34 mouse cellular contexts compared by ENCODE assay signal in the genomic region with DNA sequence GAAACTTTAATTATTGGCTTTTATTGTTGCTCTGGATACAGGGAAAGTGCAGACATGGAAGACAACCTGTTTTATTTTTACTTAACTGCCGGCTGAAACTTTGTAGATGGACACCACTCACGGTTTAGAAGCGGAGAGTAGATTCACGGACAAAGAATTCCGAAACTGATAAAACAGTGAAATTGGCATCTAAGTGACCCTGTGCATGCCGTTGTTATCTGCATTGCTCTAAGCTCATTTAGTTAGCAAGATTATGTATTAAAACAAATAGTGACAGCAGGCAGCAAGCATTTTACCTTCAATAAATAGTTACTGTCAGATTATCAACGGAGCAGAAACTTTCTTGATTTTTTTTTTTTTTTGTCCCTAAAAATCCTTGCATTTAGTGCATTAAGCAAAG. TPM values are rescaled to one million over a fixed set of nuclear protein-coding genes. Genes with fewer than 3 reads are reported as not detected.
DNase-seq lines count a peak whose midpoint lies in the region; ATAC-seq and TF ChIP-seq lines count a peak whose summit lies in the region.
"Had no signal": no experiment of that assay in that cellular context is flagged by ENCODE, and none has a peak within 500 bp of the region (broad histone marks: within the 10 kb centered on the region; RNA-seq: fewer than 3 reads in every experiment).

No protein-coding gene starts in this region.

- no peaks in the 10 kb centered on the region for H3K36me3 ChIP-seq in heart, embryonic 14.5 days (ENCODE audit: control insufficient read depth, insufficient read depth, low read length)
- H3K36me3 ChIP-seq in lung, embryonic 14.5 days (ENCODE audit: insufficient read depth): no peaks in the 10 kb centered on the region
- H3K36me3 ChIP-seq: embryonic facial prominence, embryonic 13.5 days; forebrain, embryonic 10.5 days; forebrain, embryonic 15.5 days; hindbrain, embryonic 12.5 days; kidney, embryonic 15.5 days; limb, embryonic 13.5 days; liver, embryonic 12.5 days had no signal

- no peak overlapping the region for H3K27ac ChIP-seq in heart, embryonic 14.5 days (replicated peaks in 1 of 2; ENCODE audit: control insufficient read depth in 1 of 2, insufficient read depth in 1 of 2, low read depth in 2 of 2, low read length in 2 of 2)
- H3K27ac ChIP-seq in lung, embryonic 14.5 days (ENCODE audit: low read depth): no peak overlapping the region
- H3K27ac ChIP-seq: embryonic facial prominence, embryonic 13.5 days; forebrain, embryonic 10.5 days; forebrain, embryonic 15.5 days; hindbrain, embryonic 12.5 days; hindbrain, postnatal 0 days; kidney, embryonic 15.5 days; layer of hippocampus, adult 2 months; left cerebral cortex, adult 2 months; limb, embryonic 13.5 days; liver, embryonic 12.5 days had no signal

- H3K27me3 ChIP-seq in heart, embryonic 14.5 days (ENCODE audit: control insufficient read depth, insufficient read depth, low read length): no peaks in the 10 kb centered on the region
- H3K27me3 ChIP-seq in lung, embryonic 14.5 days (ENCODE audit: insufficient read depth, low read length): no peaks in the 10 kb centered on the region
- H3K27me3 ChIP-seq: CH12.LX; embryonic facial prominence, embryonic 13.5 days; forebrain, embryonic 15.5 days; hindbrain, embryonic 12.5 days; kidney, embryonic 15.5 days; limb, embryonic 13.5 days; liver, embryonic 12.5 days had no signal

- ATAC-seq in heart, embryonic 14.5 days (ENCODE audit: insufficient number of reproducible peaks, insufficient read depth, low FRiP score, low read depth): no peak
- ATAC-seq in lung, embryonic 14.5 days (ENCODE audit: insufficient read depth): no peak
- ATAC-seq: activated CD4-positive, CD25-positive, alpha-beta regulatory T cell, adult 4 months; forebrain, embryonic 15.5 days; hindbrain, postnatal 0 days; liver, embryonic 12.5 days had no signal

- H3K4me1 ChIP-seq in heart, embryonic 14.5 days (ENCODE audit: control insufficient read depth in 2 of 2, insufficient read depth in 2 of 2, low read length in 2 of 2): peaks cover 4 to 11% of the 10 kb centered on the region in 2 experiments
- no peaks in the 10 kb centered on the region for H3K4me1 ChIP-seq in lung, embryonic 14.5 days (ENCODE audit: insufficient read depth)
- H3K4me1 ChIP-seq: embryonic facial prominence, embryonic 13.5 days; forebrain, embryonic 15.5 days; hindbrain, embryonic 12.5 days; limb, embryonic 13.5 days; liver, embryonic 12.5 days had no signal

- no peak overlapping the region for H3K4me3 ChIP-seq in heart, embryonic 14.5 days (ENCODE audit: control insufficient read depth in 1 of 2, insufficient read depth in 1 of 2, low read depth in 1 of 2, low read length in 2 of 2)
- no peak overlapping the region for H3K4me3 ChIP-seq in lung, embryonic 14.5 days (ENCODE audit: low read depth, low read length)
- H3K4me3 ChIP-seq: embryonic facial prominence, embryonic 13.5 days; forebrain, embryonic 10.5 days; forebrain, embryonic 15.5 days; hindbrain, embryonic 12.5 days; kidney, embryonic 15.5 days; layer of hippocampus, adult 2 months; left cerebral cortex, adult 2 months; limb, embryonic 13.5 days; liver, embryonic 12.5 days had no signal

- TF ChIP-seq CTCF in lung, embryonic 14.5 days (IDR thresholded peaks at IDR 0.05; ENCODE audit: low read depth): no peak

- WGBS in heart, embryonic 14.5 days: 7% methylated on average over 7 of the region's 7 CpGs
- WGBS in lung, embryonic 14.5 days: 10% methylated on average over 7 of the region's 7 CpGs

- no peak overlapping the region for H3K9ac ChIP-seq in heart, embryonic 14.5 days (ENCODE audit: low read length)
- no peak overlapping the region for H3K9ac ChIP-seq in lung, embryonic 14.5 days
- H3K9ac ChIP-seq: embryonic facial prominence, embryonic 13.5 days; forebrain, embryonic 15.5 days; hindbrain, embryonic 12.5 days; kidney, embryonic 15.5 days; limb, embryonic 13.5 days; liver, embryonic 12.5 days had no signal

- H3K4me2 ChIP-seq in heart, embryonic 14.5 days (ENCODE audit: low read length): peak overlapping the region; percentile 51
- H3K4me2 ChIP-seq in lung, embryonic 14.5 days: peak overlapping the region; percentile 12; the same call in 1 of the 2 replicates
- H3K4me2 ChIP-seq: embryonic facial prominence, embryonic 13.5 days; forebrain, embryonic 15.5 days; hindbrain, embryonic 12.5 days; kidney, embryonic 15.5 days; limb, embryonic 13.5 days; liver, embryonic 12.5 days had no signal

- DNase-seq in embryo, embryonic 10 days (ENCODE audit: low spot score): peak; percentile 8
- DNase-seq in embryo, embryonic 9.5 days (ENCODE audit: extremely low spot score): no peak
- DNase-seq in heart, adult 18-20 months: no peak
- DNase-seq in lung, embryonic 14.5 days: peak; percentile 7
- DNase-seq in lung, postnatal 10 days: no peak
- no peak for DNase-seq in cerebellum, adult 11 months
- no peak for DNase-seq in adrenal gland, postnatal 14 days
- DNase-seq: adrenal gland, adult 2 months; cerebellum, adult 8-10 months; cerebellum, postnatal 36 days; embryo, embryonic 11 days; gastrocnemius, postnatal 25 days; kidney, adult 18-20 months; kidney, postnatal 25 days; lung, adult 18-20 months; lung, postnatal 14 days; midbrain, embryonic 14.5 days had no signal

- no peaks in the 10 kb centered on the region for H3K9me3 ChIP-seq in heart, embryonic 14.5 days (ENCODE audit: control insufficient read depth, low read length)
- no peaks in the 10 kb centered on the region for H3K9me3 ChIP-seq in lung, embryonic 14.5 days (ENCODE audit: low read depth, low read length)
- H3K9me3 ChIP-seq: embryonic facial prominence, embryonic 13.5 days; forebrain, embryonic 10.5 days; forebrain, embryonic 15.5 days; hindbrain, embryonic 12.5 days; kidney, embryonic 15.5 days; limb, embryonic 13.5 days; liver, embryonic 12.5 days had no signal

RNA-seq across cellular contexts. Expression of a gene that starts 59.4 kb away (rescaled TPM):
- polyA plus RNA-seq in heart, embryonic 14.5 days (2014; fragmentation: Nextera tagmentation; extraction: Ambion mirVana): 0.09 and 0.41 TPM in 2 replicates
- total RNA-seq in heart, adult 18-20 months (2021): under 1 TPM in 1 of 2 experiments, not detected in 1; 0.44 TPM
- polyA plus RNA-seq in lung, embryonic 14.5 days (2014; fragmentation: Nextera tagmentation; extraction: Ambion mirVana): 6.9 and 7.3 TPM in 2 replicates
- total RNA-seq in adrenal gland, postnatal 14 days (2021): not detected in 2 replicates
- total RNA-seq: adrenal gland, adult 2 months; adrenal gland, postnatal 4 days; CH12.LX; gastrocnemius, adult 18-20 months; gastrocnemius, postnatal 25 days; heart, adult 8-10 months had no signal
- polyA plus RNA-seq: adrenal gland, adult 2 months; C2C12 had no signal

Comparison
In these comparisons a context has a peak if more than half of its experiments do, and no peak if none do; other contexts are left out.
1. DNase-seq: peak in embryo, embryonic 10 days (single experiment) and lung, embryonic 14.5 days (single experiment); none in embryo, embryonic 9.5 days (single experiment), heart, adult 18-20 months (0 of 2), lung, postnatal 10 days (single experiment), cerebellum, adult 11 months (single experiment) and adrenal gland, postnatal 14 days (single experiment).